Mouse (Mus musculus): ENCODE measurements around the gene Epb41l4b. TPM values are rescaled to one million over a fixed set of nuclear protein-coding genes. Genes with fewer than 3 reads are reported as not detected.

The Epb41l4b gene
- polyA plus RNA-seq, 1 experiment from 2014 or later: 7.0 TPM

- Histone ChIP-seq H3K4me1 (replicated peaks; ENCODE audit: insufficient read depth, low read length) (no peaks in the 10 kb centered on the region), H3K27ac (no peak overlapping the region), H3K4me2 (ENCODE audit: low read length) (no peak overlapping the region), H3K4me3 (replicated peaks; ENCODE audit: low read depth, low read length) (no peak overlapping the region), H3K36me3 (ENCODE audit: insufficient read depth, low read length) (no peaks in the 10 kb centered on the region), H3K27me3 (ENCODE audit: insufficient read depth, low read length) (no peaks in the 10 kb centered on the region), H3K9me3 (replicated peaks; ENCODE audit: low read length) (no peaks in the 10 kb centered on the region), H3K9ac (ENCODE audit: low read depth, low read length) (no peak overlapping the region)
- DNase-seq (ENCODE audit: low spot score) (no peak), ATAC-seq (replicated peaks; ENCODE audit: low FRiP score, low read depth) (no peak)
- no peak for TF ChIP-seq CTCF (IDR thresholded peaks at IDR 0.05; ENCODE audit: low read depth)
- 66% methylated on average over 12 of the region's 12 CpGs for WGBS
Observed at GRCm38 (mm10) chr4:57091363-57091762, 51.9 kb downstream of the Epb41l4b start.

DNA sequence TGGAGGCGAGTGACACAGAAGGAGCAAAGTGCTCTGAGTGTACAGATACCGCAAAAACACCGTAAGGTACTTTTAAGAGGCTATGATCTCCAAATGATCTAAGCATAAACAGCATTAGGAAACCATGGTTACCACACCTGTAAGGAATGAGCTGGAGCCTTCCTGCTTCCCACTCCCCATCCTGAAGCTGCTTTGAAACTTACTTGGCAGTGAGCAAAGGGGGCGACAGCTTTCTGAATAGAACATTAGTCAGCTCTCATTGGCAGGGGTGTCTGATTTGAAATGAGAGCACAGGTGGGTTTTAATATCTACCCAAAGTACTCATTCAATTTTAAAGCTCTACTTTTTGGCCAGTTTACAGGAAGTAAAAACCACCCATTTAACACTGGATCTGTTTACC is 54.9 kb downstream of the Epb41l4b start:
- no peaks in the 10 kb centered on the region for H3K4me1 ChIP-seq (replicated peaks; ENCODE audit: insufficient read depth, low read length)
- no peak overlapping the region for H3K27ac ChIP-seq
- H3K36me3 ChIP-seq (ENCODE audit: insufficient read depth, low read length): no peaks in the 10 kb centered on the region
- no peak overlapping the region for H3K9ac ChIP-seq (ENCODE audit: low read depth, low read length)
- H3K4me2 ChIP-seq (ENCODE audit: low read length): no peak overlapping the region
- H3K9me3 ChIP-seq (replicated peaks; ENCODE audit: low read length): no peaks in the 10 kb centered on the region
- no peaks in the 10 kb centered on the region for H3K27me3 ChIP-seq (ENCODE audit: insufficient read depth, low read length)
- no peak overlapping the region for H3K4me3 ChIP-seq (replicated peaks; ENCODE audit: low read depth, low read length)
- no peak for ATAC-seq (replicated peaks; ENCODE audit: low FRiP score, low read depth)
- WGBS: 78% methylated on average over 4 of the region's 4 CpGs
- TF ChIP-seq CTCF (IDR thresholded peaks at IDR 0.05; ENCODE audit: low read depth): no peak
- no peak for DNase-seq (ENCODE audit: low spot score)

DNA sequence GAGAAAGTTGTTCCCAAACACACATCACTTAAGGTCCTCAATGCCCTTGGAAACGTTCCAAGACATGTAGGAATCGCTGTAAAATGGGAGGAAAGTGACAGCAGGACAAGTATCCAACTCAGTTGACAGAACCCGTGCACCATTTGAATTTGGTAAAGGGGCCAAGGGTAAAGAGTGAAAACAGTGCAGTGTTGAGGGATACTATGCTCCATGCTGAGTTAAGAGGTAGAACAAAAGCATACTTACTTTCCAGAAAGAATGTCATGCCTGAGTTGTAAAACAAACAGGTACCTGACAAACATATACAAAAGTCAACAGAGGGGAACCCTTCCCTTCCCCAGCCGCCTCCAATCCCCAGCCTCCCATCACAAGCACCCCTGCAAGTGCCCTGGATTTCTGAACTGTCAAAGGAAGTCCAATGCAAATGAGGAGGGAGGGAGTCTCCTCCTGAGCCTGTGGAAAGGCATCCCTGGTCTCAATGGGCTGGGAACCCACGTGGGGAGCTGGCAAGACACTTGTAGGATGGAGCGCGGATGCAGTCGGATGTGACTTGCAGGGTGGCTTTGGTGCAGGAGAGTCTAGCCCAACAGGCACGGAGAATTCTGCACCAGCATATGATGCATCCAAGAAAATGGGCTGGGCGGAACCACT is 57.4 kb downstream of the Epb41l4b start:
- Histone ChIP-seq H3K4me1 (replicated peaks; ENCODE audit: insufficient read depth, low read length) (no peaks in the 10 kb centered on the region), H3K27ac (no peak overlapping the region), H3K36me3 (ENCODE audit: insufficient read depth, low read length) (no peaks in the 10 kb centered on the region), H3K4me3 (replicated peaks; ENCODE audit: low read depth, low read length) (no peak overlapping the region), H3K9ac (ENCODE audit: low read depth, low read length) (no peak overlapping the region), H3K9me3 (replicated peaks; ENCODE audit: low read length) (no peaks in the 10 kb centered on the region), H3K4me2 (ENCODE audit: low read length) (no peak overlapping the region), H3K27me3 (ENCODE audit: insufficient read depth, low read length) (no peaks in the 10 kb centered on the region)
- 58% methylated on average over 10 of the region's 10 CpGs for WGBS
- DNase-seq (ENCODE audit: low spot score): no peak
- TF ChIP-seq CTCF (IDR thresholded peaks at IDR 0.05; ENCODE audit: low read depth): no peak
- peak; percentile 43; the same call in 1 of the 2 replicates for ATAC-seq (replicated peaks; ENCODE audit: low FRiP score, low read depth)

DNA sequence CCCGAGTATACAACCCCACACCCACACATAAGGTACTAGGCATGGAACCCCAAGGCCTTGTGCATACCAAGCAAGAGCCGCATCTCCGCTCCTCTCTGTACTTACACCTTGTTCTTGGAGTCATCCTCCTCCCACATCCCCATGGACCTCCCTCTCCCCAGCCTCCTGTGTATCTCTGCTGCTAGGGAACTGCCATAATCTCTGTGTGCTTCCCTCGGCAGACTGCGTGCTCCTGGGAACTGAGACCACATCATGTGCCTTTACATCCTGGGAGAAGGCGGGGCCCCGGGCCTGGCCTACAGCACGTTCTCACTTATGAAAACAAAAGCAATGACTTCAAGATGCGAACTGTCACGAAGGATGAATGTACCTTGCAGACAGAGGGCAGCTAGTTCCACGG is 59.6 kb downstream of the Epb41l4b start:
- no peak overlapping the region for H3K4me3 ChIP-seq (replicated peaks; ENCODE audit: low read depth, low read length)
- H3K4me2 ChIP-seq (ENCODE audit: low read length): no peak overlapping the region
- no peak overlapping the region for H3K9ac ChIP-seq (ENCODE audit: low read depth, low read length)
- no peaks in the 10 kb centered on the region for H3K9me3 ChIP-seq (replicated peaks; ENCODE audit: low read length)
- H3K27me3 ChIP-seq (ENCODE audit: insufficient read depth, low read length): no peaks in the 10 kb centered on the region
- no peak for DNase-seq (ENCODE audit: low spot score)
- ATAC-seq (replicated peaks; ENCODE audit: low FRiP score, low read depth): no peak
- TF ChIP-seq CTCF (IDR thresholded peaks at IDR 0.05; ENCODE audit: low read depth): no peak
- H3K36me3 ChIP-seq (ENCODE audit: insufficient read depth, low read length): no peaks in the 10 kb centered on the region
- WGBS: 68% methylated on average over 11 of the region's 11 CpGs
- H3K4me1 ChIP-seq (replicated peaks; ENCODE audit: insufficient read depth, low read length): no peaks in the 10 kb centered on the region
- H3K27ac ChIP-seq: no peak overlapping the region

- no peak for TF ChIP-seq CTCF (IDR thresholded peaks at IDR 0.05; ENCODE audit: low read depth)
- H3K36me3 ChIP-seq (ENCODE audit: insufficient read depth, low read length): no peaks in the 10 kb centered on the region
- no peaks in the 10 kb centered on the region for H3K9me3 ChIP-seq (replicated peaks; ENCODE audit: low read length)
- no peak overlapping the region for H3K4me3 ChIP-seq (replicated peaks; ENCODE audit: low read depth, low read length)
- no peak overlapping the region for H3K27ac ChIP-seq
- no peaks in the 10 kb centered on the region for H3K27me3 ChIP-seq (ENCODE audit: insufficient read depth, low read length)
- DNase-seq (ENCODE audit: low spot score): no peak
- no peak overlapping the region for H3K4me2 ChIP-seq (ENCODE audit: low read length)
- no peaks in the 10 kb centered on the region for H3K4me1 ChIP-seq (replicated peaks; ENCODE audit: insufficient read depth, low read length)
- no peak overlapping the region for H3K9ac ChIP-seq (ENCODE audit: low read depth, low read length)
- ATAC-seq (replicated peaks; ENCODE audit: low FRiP score, low read depth): no peak
- WGBS: 56% methylated on average over 10 of the region's 10 CpGs
Observed at GRCm38 (mm10) chr4:57082775-57083428, 60.3 kb downstream of the Epb41l4b start.

DNA sequence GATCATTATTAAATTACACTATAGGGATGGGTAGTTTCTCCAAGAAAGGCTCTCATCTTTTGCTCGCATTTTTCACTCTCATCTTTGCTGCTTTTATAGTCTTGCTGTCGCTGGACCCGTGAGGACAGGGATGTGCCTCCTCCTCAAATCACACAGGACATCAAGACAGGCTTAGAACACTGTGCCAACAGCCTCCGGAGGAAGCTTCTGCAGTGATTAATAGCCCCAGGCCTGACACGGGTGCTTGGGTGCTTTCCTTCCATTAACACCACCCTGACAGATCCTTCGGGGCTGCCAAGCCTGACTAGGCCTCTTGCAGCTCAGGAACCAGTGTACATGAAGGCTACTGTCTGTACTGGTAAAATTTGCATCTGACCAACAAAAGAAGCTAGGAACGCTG is 61.8 kb downstream of the Epb41l4b start:
- Histone ChIP-seq H3K4me2 (ENCODE audit: low read length) (no peak overlapping the region), H3K27me3 (ENCODE audit: insufficient read depth, low read length) (no peaks in the 10 kb centered on the region)

More for the DNA sequence above, 61.8 kb downstream of the Epb41l4b start:
- H3K4me3 ChIP-seq (replicated peaks; ENCODE audit: low read depth, low read length): no peak overlapping the region
- no peak for ATAC-seq (replicated peaks; ENCODE audit: low FRiP score, low read depth)
- peak; percentile 53 for DNase-seq (ENCODE audit: low spot score)
- H3K9me3 ChIP-seq (replicated peaks; ENCODE audit: low read length): no peaks in the 10 kb centered on the region
- TF ChIP-seq CTCF (IDR thresholded peaks at IDR 0.05; ENCODE audit: low read depth): no peak
- no peaks in the 10 kb centered on the region for H3K4me1 ChIP-seq (replicated peaks; ENCODE audit: insufficient read depth, low read length)
- H3K36me3 ChIP-seq (ENCODE audit: insufficient read depth, low read length): no peaks in the 10 kb centered on the region
- H3K9ac ChIP-seq (ENCODE audit: low read depth, low read length): no peak overlapping the region
- 23% methylated on average over 7 of the region's 7 CpGs for WGBS
- H3K27ac ChIP-seq: no peak overlapping the region

Data from kidney, postnatal 0 days (tissue).